Mouse (Mus musculus): ENCODE results near the gene Mthfsd. TPM values are rescaled to one million over a fixed set of nuclear protein-coding genes. Genes with fewer than 3 reads are reported as not detected.
"Not testable (repeated sequence)": the region's sequence is repeated elsewhere in the genome, so short reads cannot be mapped to it uniquely, and the experiment has no call there.

The Mthfsd gene
- 66.9 and 75.0 TPM in 2 replicates for polyA plus RNA-seq (2016; fragmentation: Nextera tagmentation; extraction: Ambion mirVana)

GRCm38 (mm10) chr8:121107668-121108656 lies at the start of gene Mthfsd:
TSS of gene Mthfsd (minus strand) at chr8:121108392.
- Histone ChIP-seq H3K9ac (peak within 1 kb of the TSS; percentile 85), H3K9me3 (no peaks in the 10 kb centered on the region), H3K27me3 (peaks cover 14% of the 10 kb centered on the region; the same call in 1 of the 2 replicates), H3K36me3 (peaks cover 19% of the 10 kb centered on the region), H3K4me1 (peaks cover 20% of the 10 kb centered on the region), H3K27ac (peak within 1 kb of the TSS; percentile 12; the same call in 1 of the 2 replicates), H3K4me2 (replicated peaks) (peak within 1 kb of the TSS; percentile 87), H3K4me3 (peak within 1 kb of the TSS; percentile 85)
- WGBS: 1% methylated on average over 75 of the region's 75 CpGs
- peak; percentile 82 for ATAC-seq (ENCODE audit: insufficient number of reproducible peaks, insufficient read depth, low FRiP score, low TSS enrichment)

- Histone ChIP-seq H3K27me3 (no peaks in the 10 kb centered on the region; the same call in 1 of the 2 replicates), H3K4me1 (no peaks in the 10 kb centered on the region), H3K9ac (no peak overlapping the region), H3K4me2 (replicated peaks) (no peak overlapping the region), H3K36me3 (no peaks in the 10 kb centered on the region), H3K4me3 (no peak overlapping the region), H3K27ac (no peak overlapping the region), H3K9me3 (no peaks in the 10 kb centered on the region)
- ATAC-seq (ENCODE audit: insufficient number of reproducible peaks, insufficient read depth, low FRiP score, low TSS enrichment): no peak
- 86% methylated on average over 7 of the region's 7 CpGs for WGBS
These were observed 48.8 kb upstream of the Mthfsd start for GRCm38 (mm10) chr8:121156990-121157491.

DNA sequence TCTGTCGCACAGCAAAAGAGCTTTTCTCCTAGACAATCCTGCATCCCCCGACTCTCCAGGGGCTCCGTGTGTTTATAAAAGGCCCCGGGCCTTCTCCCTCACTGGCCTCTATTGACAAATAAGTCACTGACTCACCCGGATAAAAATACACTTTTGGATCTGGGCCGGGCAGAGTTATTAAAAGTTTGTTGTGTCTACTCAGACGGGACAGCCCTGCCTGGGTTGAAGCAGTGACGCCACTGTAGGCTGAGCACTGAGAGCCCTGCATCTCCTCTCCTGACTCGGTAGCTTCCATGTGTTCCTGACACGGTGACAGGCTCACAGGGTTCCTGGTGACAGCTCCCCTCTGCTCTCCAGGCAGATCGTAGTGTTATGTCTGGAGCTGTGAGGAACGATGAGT lies 44.2 kb upstream of the Mthfsd start:
- no peaks in the 10 kb centered on the region for H3K4me1 ChIP-seq
- no peaks in the 10 kb centered on the region for H3K9me3 ChIP-seq
- no peaks in the 10 kb centered on the region; the same call in 1 of the 2 replicates for H3K27me3 ChIP-seq
- H3K9ac ChIP-seq: no peak overlapping the region
- no peak overlapping the region for H3K4me3 ChIP-seq
- H3K36me3 ChIP-seq: no peaks in the 10 kb centered on the region
- H3K27ac ChIP-seq: no peak overlapping the region
- H3K4me2 ChIP-seq (replicated peaks): no peak overlapping the region
- no peak for ATAC-seq (ENCODE audit: insufficient number of reproducible peaks, insufficient read depth, low FRiP score, low TSS enrichment)
- WGBS: 61% methylated on average over 12 of the region's 12 CpGs

DNA sequence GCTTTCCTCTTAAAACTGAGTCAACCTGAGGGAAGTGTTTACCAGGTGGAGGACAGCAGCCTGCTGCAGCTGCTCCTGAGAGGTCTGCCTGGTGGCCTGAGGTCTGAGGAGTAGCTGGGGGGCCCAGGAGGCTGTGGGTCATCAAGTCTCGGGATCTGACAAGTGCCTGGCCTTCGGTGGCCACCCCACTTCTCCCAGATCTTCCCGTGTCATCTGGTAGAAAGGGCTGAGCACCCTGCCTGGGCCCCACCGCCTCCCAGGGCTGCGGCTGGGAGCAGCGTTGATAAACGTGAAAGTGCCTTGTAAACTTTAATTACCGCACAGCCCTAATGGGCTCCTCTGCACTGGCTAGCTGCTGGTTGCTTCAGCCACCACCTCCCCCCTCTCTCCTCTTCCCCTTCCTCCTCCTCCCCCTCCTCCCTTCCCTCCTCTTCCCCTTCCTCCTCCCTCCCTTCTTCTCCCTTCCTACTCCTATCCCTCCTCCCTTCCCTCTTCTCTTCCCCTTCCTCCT lies 40.4 kb upstream of the Mthfsd start:
- H3K27ac ChIP-seq: no peak overlapping the region
- ATAC-seq (ENCODE audit: insufficient number of reproducible peaks, insufficient read depth, low FRiP score, low TSS enrichment): no peak
- H3K27me3 ChIP-seq: no peaks in the 10 kb centered on the region
- no peak overlapping the region for H3K4me3 ChIP-seq
- H3K4me2 ChIP-seq (replicated peaks): no peak overlapping the region
- no peak overlapping the region for H3K9ac ChIP-seq
- no peaks in the 10 kb centered on the region for H3K4me1 ChIP-seq
- H3K36me3 ChIP-seq: no peaks in the 10 kb centered on the region
- no peaks in the 10 kb centered on the region for H3K9me3 ChIP-seq
- 38% methylated on average over 8 of the region's 8 CpGs for WGBS

DNA sequence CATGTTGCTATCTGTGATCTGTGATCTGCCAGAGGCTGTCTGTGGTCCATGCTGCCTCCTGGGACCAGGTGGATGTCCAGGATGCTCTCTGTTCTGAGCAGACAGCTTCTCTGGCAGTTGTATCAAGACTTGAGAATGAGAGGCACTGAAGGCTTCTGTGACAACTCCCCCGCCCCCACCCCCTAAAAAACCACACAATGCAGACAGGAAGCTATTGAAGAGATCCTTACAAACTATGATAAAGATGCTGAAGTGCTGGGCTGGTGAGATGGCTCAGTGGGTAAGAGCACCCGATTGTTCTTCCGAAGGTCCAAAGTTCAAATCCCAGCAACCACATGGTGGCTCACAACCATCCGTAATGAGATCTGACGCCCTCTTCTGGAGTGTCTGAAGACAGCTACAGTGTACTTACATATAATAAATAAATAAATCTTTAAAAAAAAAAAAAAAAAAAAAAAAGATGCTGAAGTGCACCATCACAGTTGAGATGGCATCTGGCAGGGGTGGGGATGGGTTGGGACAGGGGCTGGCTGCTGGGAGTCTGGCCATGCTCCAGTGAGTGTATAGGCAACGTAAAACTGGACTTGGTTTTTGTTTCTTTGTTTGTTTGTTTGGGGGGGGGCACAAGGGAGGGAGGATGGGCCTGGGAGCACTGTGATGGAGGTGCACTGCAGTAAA lies 37.4 kb upstream of the Mthfsd start:
- H3K4me3 ChIP-seq; ATAC-seq (ENCODE audit: insufficient number of reproducible peaks, insufficient read depth, low FRiP score, low TSS enrichment); H3K27me3 ChIP-seq; H3K4me1 ChIP-seq; H3K4me2 ChIP-seq (replicated peaks); H3K9ac ChIP-seq; H3K36me3 ChIP-seq; H3K27ac ChIP-seq; H3K9me3 ChIP-seq: not testable (repeated sequence)
- WGBS: 79% methylated on average over 4 of the region's 6 CpGs

GRCm38 (mm10) chr8:121136856-121137255 lies 28.7 kb upstream of the Mthfsd start:
- 0 out of 2 replicates have a peak, but pooled peaks cover 10% of the 10 kb centered on the region for H3K27me3 ChIP-seq
- peaks cover 13% of the 10 kb centered on the region; the same call in 1 of the 2 replicates for H3K9me3 ChIP-seq
- 93% methylated on average over 6 of the region's 6 CpGs for WGBS
- no peak overlapping the region for H3K27ac ChIP-seq
- H3K4me3 ChIP-seq: no peak overlapping the region
- H3K4me2 ChIP-seq (replicated peaks): no peak overlapping the region
- H3K9ac ChIP-seq: no peak overlapping the region
- H3K36me3 ChIP-seq: no peaks in the 10 kb centered on the region
- peaks cover 4% of the 10 kb centered on the region; the same call in 1 of the 2 replicates for H3K4me1 ChIP-seq
- ATAC-seq (ENCODE audit: insufficient number of reproducible peaks, insufficient read depth, low FRiP score, low TSS enrichment): no peak

DNA sequence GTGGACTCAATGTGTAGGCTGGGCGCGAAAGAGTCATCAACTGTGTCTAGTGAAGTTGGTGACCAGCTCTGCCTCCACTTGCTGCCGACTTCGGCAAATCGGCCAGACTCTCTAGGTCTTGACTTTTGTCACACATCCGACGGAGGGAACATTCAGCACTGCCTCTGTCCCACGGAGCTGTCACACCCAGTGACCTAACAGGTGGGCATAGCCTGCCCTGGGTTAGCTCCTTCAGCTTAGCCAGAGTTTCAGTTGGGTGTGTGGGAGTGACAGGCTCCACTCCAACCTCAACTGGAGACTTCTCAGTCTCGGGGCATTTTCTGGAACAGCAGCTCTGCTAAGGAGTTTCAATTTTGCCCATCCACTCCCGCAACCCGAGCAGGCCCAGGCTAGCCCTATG lies 26.3 kb upstream of the Mthfsd start:
- Histone ChIP-seq H3K36me3 (no peaks in the 10 kb centered on the region), H3K9me3 (peaks cover 13% of the 10 kb centered on the region; the same call in 1 of the 2 replicates), H3K27ac (no peak overlapping the region), H3K4me2 (replicated peaks) (no peak overlapping the region), H3K4me3 (no peak overlapping the region), H3K9ac (no peak overlapping the region), H3K4me1 (peaks cover 5% of the 10 kb centered on the region; the same call in 1 of the 2 replicates), H3K27me3 (peaks cover 23% of the 10 kb centered on the region)
- 89% methylated on average over 11 of the region's 11 CpGs for WGBS
- ATAC-seq (ENCODE audit: insufficient number of reproducible peaks, insufficient read depth, low FRiP score, low TSS enrichment): no peak

- WGBS: 85% methylated on average over 10 of the region's 10 CpGs
- Histone ChIP-seq H3K27me3 (peaks cover 24% of the 10 kb centered on the region), H3K9ac (no peak overlapping the region), H3K4me1 (peaks cover 9% of the 10 kb centered on the region; the same call in 1 of the 2 replicates), H3K9me3 (peaks cover 13% of the 10 kb centered on the region; the same call in 1 of the 2 replicates), H3K4me2 (replicated peaks) (no peak overlapping the region), H3K27ac (no peak overlapping the region), H3K36me3 (no peaks in the 10 kb centered on the region), H3K4me3 (no peak overlapping the region)
- ATAC-seq (ENCODE audit: insufficient number of reproducible peaks, insufficient read depth, low FRiP score, low TSS enrichment): no peak
These were observed 25.9 kb upstream of the Mthfsd start for GRCm38 (mm10) chr8:121134102-121134501.

GRCm38 (mm10) chr8:121132961-121133513 lies 24.8 kb upstream of the Mthfsd start:
- H3K27me3 ChIP-seq: peaks cover 32% of the 10 kb centered on the region
- 45% methylated on average over 5 of the region's 5 CpGs for WGBS
- H3K9ac ChIP-seq: no peak overlapping the region
- no peak for ATAC-seq (ENCODE audit: insufficient number of reproducible peaks, insufficient read depth, low FRiP score, low TSS enrichment)
- H3K27ac ChIP-seq: no peak overlapping the region
- peaks cover 19% of the 10 kb centered on the region for H3K4me1 ChIP-seq
- H3K4me3 ChIP-seq: no peak overlapping the region
- no peaks in the 10 kb centered on the region for H3K36me3 ChIP-seq
- H3K9me3 ChIP-seq: 0 out of 2 replicates have a peak, but pooled peaks cover 7% of the 10 kb centered on the region
- no peak overlapping the region for H3K4me2 ChIP-seq (replicated peaks)

DNA sequence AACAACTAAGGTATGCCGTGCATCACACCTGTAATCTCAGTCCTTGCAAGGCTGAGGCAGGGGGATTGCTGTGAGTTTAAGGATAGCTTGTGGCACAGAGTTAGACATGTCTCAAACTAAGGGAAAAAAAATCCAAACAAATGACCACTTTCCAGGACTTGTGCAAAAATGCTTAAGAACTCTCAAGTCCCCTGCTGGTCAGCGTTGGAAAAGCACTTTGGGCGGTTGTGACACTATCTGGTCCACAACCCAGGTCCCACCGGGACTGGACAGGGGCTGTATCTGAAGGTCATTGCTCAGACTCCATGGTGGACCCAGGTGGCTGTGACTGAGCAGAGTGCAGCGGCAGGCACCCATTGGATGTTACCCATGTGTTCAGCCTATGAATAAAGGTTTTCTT lies 22.3 kb upstream of the Mthfsd start:
- no peaks in the 10 kb centered on the region for H3K36me3 ChIP-seq
- no peaks in the 10 kb centered on the region for H3K9me3 ChIP-seq
- H3K4me3 ChIP-seq: no peak overlapping the region
- ATAC-seq (ENCODE audit: insufficient number of reproducible peaks, insufficient read depth, low FRiP score, low TSS enrichment): no peak
- peaks cover 37% of the 10 kb centered on the region for H3K4me1 ChIP-seq
- H3K27me3 ChIP-seq: peaks cover 53% of the 10 kb centered on the region
- no peak overlapping the region for H3K4me2 ChIP-seq (replicated peaks)
- no peak overlapping the region for H3K27ac ChIP-seq
- 40% methylated on average over 5 of the region's 5 CpGs for WGBS
- H3K9ac ChIP-seq: no peak overlapping the region
